Comparison of ENCODE assay signal across 18 mouse cellular contexts in genomic region chr15:96372628-96373027, GRCm38 (mm10).
DNase-seq lines count a peak whose midpoint lies in the region; ATAC-seq and TF ChIP-seq lines count a peak whose summit lies in the region.
"Had no signal": no experiment of that assay in that cellular context is flagged by ENCODE, and none has a peak within 500 bp of the region (broad histone marks: within the 10 kb centered on the region; RNA-seq: fewer than 3 reads in every experiment).

No protein-coding gene starts in this region.

- no peak overlapping the region for H3K4me3 ChIP-seq in liver, adult 2 months (ENCODE audit: insufficient read depth, low read depth, low read length)
- H3K4me3 ChIP-seq in liver, embryonic 12.5 days = no peak overlapping the region
- no peak overlapping the region for H3K4me3 ChIP-seq in liver, postnatal 0 days (ENCODE audit: low read depth, low read length)
- H3K4me3 ChIP-seq in liver, embryonic 11.5 days (ENCODE audit: low read depth, low read length) = no peak overlapping the region
- no peak overlapping the region for H3K4me3 ChIP-seq in myocyte
- H3K4me3 ChIP-seq in intestine, embryonic 15.5 days (replicated peaks) = no peak overlapping the region

- DNase-seq in liver, adult 2 months (ENCODE audit: extremely low read depth, low read depth, low spot score) = peak; percentile 91
- no peak for DNase-seq in liver, postnatal 0 days
- DNase-seq in liver, embryonic 11.5 days (ENCODE audit: low spot score) = no peak
- DNase-seq: adrenal gland, adult 2 months; adrenal gland, adult 8-10 months; adrenal gland, postnatal 25 days; adrenal gland, postnatal 36 days; cerebellum, adult 11 months; cerebellum, adult 11-12 months; cerebellum, adult 18-20 months had no signal

- H3K4me2 ChIP-seq in liver, embryonic 12.5 days = no peak overlapping the region
- H3K4me2 ChIP-seq in liver, postnatal 0 days (ENCODE audit: low read depth, low read length) = no peak overlapping the region
- H3K4me2 ChIP-seq in liver, embryonic 11.5 days = no peak overlapping the region
- H3K4me2 ChIP-seq in myocyte (ENCODE audit: low read depth) = no peak overlapping the region
- no peak overlapping the region for H3K4me2 ChIP-seq in intestine, embryonic 15.5 days (replicated peaks)

- H3K27ac ChIP-seq in liver, adult 2 months (replicated peaks; ENCODE audit: insufficient read depth, low read depth, low read length) = no peak overlapping the region; the same call in 1 of the 2 replicates
- H3K27ac ChIP-seq in liver, embryonic 12.5 days = no peak overlapping the region
- H3K27ac ChIP-seq in liver, postnatal 0 days (ENCODE audit: low read depth) = no peak overlapping the region
- H3K27ac ChIP-seq in liver, embryonic 11.5 days (ENCODE audit: low read depth, low read length) = no peak overlapping the region
- no peak overlapping the region for H3K27ac ChIP-seq in intestine, embryonic 15.5 days

- H3K79me2 ChIP-seq in liver, adult 2 months (ENCODE audit: control insufficient read depth, insufficient read depth, low read length) = no peaks in the 10 kb centered on the region; the same call in 1 of the 2 replicates
- H3K79me2 ChIP-seq in myocyte (ENCODE audit: control insufficient read depth, insufficient read depth) = peaks cover 7% of the 10 kb centered on the region

- no peak for ATAC-seq in liver, embryonic 12.5 days
- peak; percentile 89 for ATAC-seq in liver, postnatal 0 days
- ATAC-seq in liver, embryonic 11.5 days (replicated peaks; ENCODE audit: low FRiP score) = no peak
- ATAC-seq in intestine, embryonic 15.5 days = no peak
- ATAC-seq: activated CD4-positive, CD25-positive, alpha-beta regulatory T cell, adult 4 months; CD4-positive, CD25-positive, alpha-beta regulatory T cell, adult 4 months; Patski had no signal

- TF ChIP-seq EP300 in liver, postnatal 0 days (IDR thresholded peaks at IDR 0.05; ENCODE audit: low read depth) = no peak

- TF ChIP-seq POLR2A in liver, adult 2 months (IDR thresholded peaks at IDR 0.05; ENCODE audit: extremely low read depth, insufficient read depth, low read length) = no peak
- TF ChIP-seq POLR2A in myocyte (IDR thresholded peaks at IDR 0.05; ENCODE audit: insufficient read length, low read depth) = no peak

- peaks cover 13% of the 10 kb centered on the region for H3K36me3 ChIP-seq in liver, adult 2 months (ENCODE audit: control insufficient read depth, insufficient read depth, low read length)
- peaks cover 94% of the 10 kb centered on the region for H3K36me3 ChIP-seq in liver, embryonic 12.5 days
- peaks cover 48% of the 10 kb centered on the region for H3K36me3 ChIP-seq in liver, postnatal 0 days (replicated peaks; ENCODE audit: insufficient read depth, low read length)
- peaks cover 41% of the 10 kb centered on the region for H3K36me3 ChIP-seq in liver, embryonic 11.5 days (ENCODE audit: control insufficient read depth, insufficient read depth, low read length)
- H3K36me3 ChIP-seq in myocyte (ENCODE audit: control insufficient read depth, insufficient read depth) = peaks cover 52% of the 10 kb centered on the region
- H3K36me3 ChIP-seq in intestine, embryonic 15.5 days = peaks cover 39% of the 10 kb centered on the region

- H3K4me1 ChIP-seq in liver, adult 2 months (ENCODE audit: control insufficient read depth, insufficient read depth, low read length) = peaks cover 12% of the 10 kb centered on the region
- H3K4me1 ChIP-seq in liver, embryonic 12.5 days = no peaks in the 10 kb centered on the region
- H3K4me1 ChIP-seq in liver, postnatal 0 days (ENCODE audit: insufficient read depth) = no peaks in the 10 kb centered on the region
- no peaks in the 10 kb centered on the region for H3K4me1 ChIP-seq in liver, embryonic 11.5 days (replicated peaks; ENCODE audit: control insufficient read depth, insufficient read depth, low read length)
- H3K4me1 ChIP-seq in intestine, embryonic 15.5 days (replicated peaks) = no peaks in the 10 kb centered on the region

- H3K9me3 ChIP-seq in liver, embryonic 12.5 days (replicated peaks) = no peaks in the 10 kb centered on the region
- no peaks in the 10 kb centered on the region for H3K9me3 ChIP-seq in liver, postnatal 0 days (ENCODE audit: low read length)
- H3K9me3 ChIP-seq in liver, embryonic 11.5 days (ENCODE audit: control insufficient read depth, low read length) = no peaks in the 10 kb centered on the region
- no peaks in the 10 kb centered on the region for H3K9me3 ChIP-seq in intestine, embryonic 15.5 days
- H3K9me3 ChIP-seq: G1E had no signal

- TF ChIP-seq CTCF in liver, adult 2 months (IDR thresholded peaks at IDR 0.05; ENCODE audit: low read depth, low read length) = no peak
- no peak for TF ChIP-seq CTCF in liver, postnatal 0 days (IDR thresholded peaks at IDR 0.05; ENCODE audit: low read depth)

- WGBS in liver, adult 2 months = 41% methylated on average over 6 of the region's 6 CpGs
- 92% methylated on average over 6 of the region's 6 CpGs for WGBS in liver, embryonic 12.5 days (ENCODE audit: insufficient replicate concordance)
- WGBS in liver, postnatal 0 days (ENCODE audit: insufficient replicate concordance) = 83% methylated on average over 6 of the region's 6 CpGs
- 85% methylated on average over 6 of the region's 6 CpGs for WGBS in liver, embryonic 11.5 days
- 89% methylated on average over 6 of the region's 6 CpGs for WGBS in intestine, embryonic 15.5 days

- no peak overlapping the region for H3ac ChIP-seq in myocyte (ENCODE audit: control insufficient read depth, insufficient read length)

- H3K9ac ChIP-seq in liver, adult 2 months (ENCODE audit: low read depth, low read length) = no peak overlapping the region
- H3K9ac ChIP-seq in liver, embryonic 12.5 days = no peak overlapping the region
- H3K9ac ChIP-seq in liver, postnatal 0 days (replicated peaks) = no peak overlapping the region
- H3K9ac ChIP-seq in liver, embryonic 11.5 days (ENCODE audit: low read depth, low read length) = no peak overlapping the region
- H3K9ac ChIP-seq in intestine, embryonic 15.5 days = no peak overlapping the region

- H3K27me3 ChIP-seq in liver, adult 2 months (ENCODE audit: control insufficient read depth, insufficient read depth, low read length) = no peaks in the 10 kb centered on the region
- no peaks in the 10 kb centered on the region for H3K27me3 ChIP-seq in liver, embryonic 12.5 days (replicated peaks)
- H3K27me3 ChIP-seq in liver, postnatal 0 days (ENCODE audit: insufficient read depth, low read length) = no peaks in the 10 kb centered on the region
- H3K27me3 ChIP-seq in liver, embryonic 11.5 days (replicated peaks; ENCODE audit: control insufficient read depth, insufficient read depth, low read length) = no peaks in the 10 kb centered on the region
- H3K27me3 ChIP-seq in myocyte (ENCODE audit: control insufficient read depth, insufficient read depth, insufficient read length) = no peaks in the 10 kb centered on the region
- H3K27me3 ChIP-seq in intestine, embryonic 15.5 days (replicated peaks) = no peaks in the 10 kb centered on the region
- H3K27me3 ChIP-seq: CH12.LX, Patski had no signal

TF ChIP-seq in myocyte, 11 proteins besides CTCF, POLR2A, EP300 and RAD21:
- TF ChIP-seq POLR2AphosphoS2 (IDR thresholded peaks at IDR 0.05; ENCODE audit: insufficient read length, low read depth) (peak; percentile 18), REST (IDR thresholded peaks at IDR 0.05; ENCODE audit: insufficient read depth, insufficient read length) (no peak)
TF ChIP-seq in myocyte: peak in this region for 1.
